In the genomic region with DNA sequence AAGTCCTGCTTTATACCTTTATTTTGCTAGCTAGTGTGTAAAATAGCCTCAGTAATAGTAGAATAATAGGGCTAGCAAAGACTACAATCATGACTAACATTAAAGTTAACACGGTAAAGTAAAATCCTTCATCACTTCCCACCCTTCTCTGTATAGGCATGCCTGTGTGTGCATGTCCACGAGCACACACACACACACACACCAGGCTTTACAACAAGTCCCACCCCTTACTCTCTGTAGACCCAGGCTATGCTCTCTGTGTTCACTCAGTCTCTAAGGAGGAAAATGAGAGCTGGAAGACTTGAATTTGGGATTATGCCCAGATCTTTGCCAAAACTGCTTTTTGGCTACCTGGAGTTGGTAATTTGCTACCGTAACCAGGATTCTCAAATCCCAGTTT, we compare ENCODE assay signal across 14 mouse cellular contexts.
"Had no signal": no experiment of that assay in that cellular context is flagged by ENCODE, and none has a peak within 500 bp of the region (broad histone marks: within the 10 kb centered on the region; RNA-seq: fewer than 3 reads in every experiment).

No protein-coding gene starts in this region.

- H3K9me3 ChIP-seq: liver, embryonic 12.5 days; megakaryocyte, embryonic 14.5 days; midbrain, embryonic 12.5 days; midbrain, embryonic 15.5 days; neural tube, embryonic 12.5 days had no signal

- ATAC-seq: midbrain, embryonic 15.5 days had no signal

- H3K9ac ChIP-seq: liver, embryonic 14.5 days; lung, embryonic 14.5 days; midbrain, embryonic 12.5 days; midbrain, embryonic 15.5 days; neural tube, embryonic 12.5 days had no signal

- H3K27ac ChIP-seq: liver, embryonic 12.5 days; liver, embryonic 14.5 days; midbrain, embryonic 12.5 days; midbrain, embryonic 15.5 days; neural tube, embryonic 12.5 days had no signal

- H3K4me1 ChIP-seq: midbrain, embryonic 12.5 days; midbrain, embryonic 15.5 days; neural tube, embryonic 12.5 days had no signal

- H3K27me3 ChIP-seq: liver, embryonic 12.5 days; megakaryocyte, embryonic 14.5 days; midbrain, embryonic 12.5 days; midbrain, embryonic 15.5 days; neural tube, embryonic 12.5 days had no signal

- DNase-seq: lung, adult 18-20 months; lung, embryonic 14.5 days; lung, postnatal 14 days; lung, postnatal 4 days; right cerebral cortex, postnatal 14 days; thymus, adult 2 months; thymus, postnatal 25 days; thymus, postnatal 4 days had no signal

- H3K4me2 ChIP-seq: liver, embryonic 12.5 days; lung, embryonic 14.5 days; midbrain, embryonic 12.5 days; midbrain, embryonic 15.5 days; neural tube, embryonic 12.5 days had no signal

- H3K4me3 ChIP-seq: liver, embryonic 12.5 days; megakaryocyte, embryonic 14.5 days; midbrain, embryonic 12.5 days; midbrain, embryonic 15.5 days; neural tube, embryonic 12.5 days had no signal
